Mouse (Mus musculus): ENCODE measurements around the gene Mllt3. TPM values are rescaled to one million over a fixed set of nuclear protein-coding genes. Genes with fewer than 3 reads are reported as not detected.

Gene Mllt3
- total and polyA plus RNA-seq, 2 experiments from 2014 or later = 5.1 to 13.5 TPM

DNA sequence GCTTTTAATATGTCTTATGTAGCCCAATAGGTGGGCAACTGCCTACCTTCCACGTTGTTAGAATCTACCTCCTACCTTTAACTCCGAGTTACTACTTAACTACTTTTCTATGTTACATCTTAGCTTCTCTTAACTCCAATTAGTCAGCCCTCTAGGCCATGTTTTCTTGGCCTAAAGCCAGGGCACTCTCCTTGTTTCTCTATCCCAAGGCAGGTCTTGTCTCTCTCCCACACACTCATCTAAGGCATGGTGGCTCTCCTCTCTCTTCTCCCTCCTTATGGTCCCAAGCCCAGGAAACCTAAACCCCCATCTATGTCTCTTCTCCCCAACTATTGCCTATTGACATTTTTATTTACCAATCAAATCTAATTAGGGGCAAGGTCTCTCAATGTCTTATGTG lies 273.5 kb downstream of the Mllt3 start:
- WGBS = 83% methylated on average over 2 of the region's 2 CpGs
- no peak for ATAC-seq (ENCODE audit: insufficient read depth, low read depth)
- DNase-seq (ENCODE audit: low spot score) = no peak
- TF ChIP-seq EP300 (IDR thresholded peaks at IDR 0.05; ENCODE audit: low read depth) (no peak), CTCF (IDR thresholded peaks at IDR 0.05; ENCODE audit: low read depth) (no peak)
- Histone ChIP-seq H3K27me3 (ENCODE audit: control insufficient read depth, insufficient read depth, low read length) (no peaks in the 10 kb centered on the region), H3K4me2 (ENCODE audit: low read depth, low read length) (no peak overlapping the region), H3K9me3 (replicated peaks; ENCODE audit: control insufficient read depth, low read length) (no peaks in the 10 kb centered on the region), H3K9ac (replicated peaks; ENCODE audit: low read depth, low read length) (no peak overlapping the region), H3K4me1 (ENCODE audit: control insufficient read depth, insufficient read depth) (no peaks in the 10 kb centered on the region), H3K4me3 (ENCODE audit: low read depth, low read length) (no peak overlapping the region), H3K27ac (ENCODE audit: low read depth) (no peak overlapping the region), H3K36me3 (replicated peaks; ENCODE audit: control insufficient read depth, insufficient read depth, low read length) (no peaks in the 10 kb centered on the region)

DNA sequence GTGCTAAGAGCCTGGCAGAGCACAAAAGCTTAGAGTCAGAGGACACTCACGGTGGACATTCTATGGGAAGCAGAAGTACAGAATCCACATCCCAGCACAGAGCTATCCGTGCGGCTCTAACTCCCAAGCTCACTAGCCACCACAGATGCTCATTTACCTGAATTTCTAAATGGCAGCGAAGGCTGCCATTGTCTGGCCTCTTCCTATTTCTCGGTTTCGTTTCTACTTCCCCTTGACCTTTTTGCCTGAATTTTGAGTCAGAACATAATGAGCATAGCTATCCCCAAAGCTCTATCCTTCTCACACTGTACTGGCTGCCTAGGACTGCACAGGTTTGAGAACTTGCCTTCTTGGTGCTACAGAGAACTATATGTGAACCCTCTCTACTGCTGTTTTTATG lies 274.1 kb downstream of the Mllt3 start:
- H3K9ac ChIP-seq (replicated peaks; ENCODE audit: low read depth, low read length) = no peak overlapping the region
- no peak overlapping the region for H3K4me3 ChIP-seq (ENCODE audit: low read depth, low read length)
- H3K27ac ChIP-seq (ENCODE audit: low read depth) = no peak overlapping the region
- no peaks in the 10 kb centered on the region for H3K9me3 ChIP-seq (replicated peaks; ENCODE audit: control insufficient read depth, low read length)
- DNase-seq (ENCODE audit: low spot score) (no peak), ATAC-seq (ENCODE audit: insufficient read depth, low read depth) (no peak)
- H3K4me2 ChIP-seq (ENCODE audit: low read depth, low read length) = no peak overlapping the region
- H3K36me3 ChIP-seq (replicated peaks; ENCODE audit: control insufficient read depth, insufficient read depth, low read length) = no peaks in the 10 kb centered on the region
- H3K27me3 ChIP-seq (ENCODE audit: control insufficient read depth, insufficient read depth, low read length) = no peaks in the 10 kb centered on the region
- H3K4me1 ChIP-seq (ENCODE audit: control insufficient read depth, insufficient read depth) = no peaks in the 10 kb centered on the region
- TF ChIP-seq CTCF (IDR thresholded peaks at IDR 0.05; ENCODE audit: low read depth) (no peak), EP300 (IDR thresholded peaks at IDR 0.05; ENCODE audit: low read depth) (no peak)
- 93% methylated on average over 6 of the region's 6 CpGs for WGBS

DNA sequence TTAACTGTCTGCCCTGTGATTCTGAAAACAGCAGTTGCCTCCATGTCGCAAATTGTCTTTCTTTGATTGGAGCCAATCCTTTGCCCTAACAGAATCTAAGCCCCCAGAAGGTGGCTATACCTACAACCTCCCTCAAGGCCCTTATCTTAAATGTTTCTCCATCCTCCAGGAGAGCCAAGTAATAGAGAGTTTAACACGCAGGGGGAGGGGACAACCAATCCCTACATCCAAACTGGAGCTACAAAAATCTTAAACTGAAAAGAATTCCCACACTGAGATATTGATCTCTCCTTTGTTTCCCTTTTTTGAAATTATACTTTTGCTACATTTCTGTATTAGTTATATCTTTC lies 281.7 kb downstream of the Mllt3 start:
- Histone ChIP-seq H3K36me3 (replicated peaks; ENCODE audit: control insufficient read depth, insufficient read depth, low read length) (no peaks in the 10 kb centered on the region), H3K9me3 (replicated peaks; ENCODE audit: control insufficient read depth, low read length) (no peaks in the 10 kb centered on the region), H3K4me3 (ENCODE audit: low read depth, low read length) (no peak overlapping the region), H3K27ac (ENCODE audit: low read depth) (no peak overlapping the region), H3K27me3 (ENCODE audit: control insufficient read depth, insufficient read depth, low read length) (no peaks in the 10 kb centered on the region), H3K4me2 (ENCODE audit: low read depth, low read length) (no peak overlapping the region), H3K4me1 (ENCODE audit: control insufficient read depth, insufficient read depth) (no peaks in the 10 kb centered on the region), H3K9ac (replicated peaks; ENCODE audit: low read depth, low read length) (no peak overlapping the region)
- 87% methylated on average over 2 of the region's 2 CpGs for WGBS
- DNase-seq (ENCODE audit: low spot score) (no peak), ATAC-seq (ENCODE audit: insufficient read depth, low read depth) (no peak)
- TF ChIP-seq CTCF (IDR thresholded peaks at IDR 0.05; ENCODE audit: low read depth) = no peak
- TF ChIP-seq EP300 (IDR thresholded peaks at IDR 0.05; ENCODE audit: low read depth) = no peak

DNA sequence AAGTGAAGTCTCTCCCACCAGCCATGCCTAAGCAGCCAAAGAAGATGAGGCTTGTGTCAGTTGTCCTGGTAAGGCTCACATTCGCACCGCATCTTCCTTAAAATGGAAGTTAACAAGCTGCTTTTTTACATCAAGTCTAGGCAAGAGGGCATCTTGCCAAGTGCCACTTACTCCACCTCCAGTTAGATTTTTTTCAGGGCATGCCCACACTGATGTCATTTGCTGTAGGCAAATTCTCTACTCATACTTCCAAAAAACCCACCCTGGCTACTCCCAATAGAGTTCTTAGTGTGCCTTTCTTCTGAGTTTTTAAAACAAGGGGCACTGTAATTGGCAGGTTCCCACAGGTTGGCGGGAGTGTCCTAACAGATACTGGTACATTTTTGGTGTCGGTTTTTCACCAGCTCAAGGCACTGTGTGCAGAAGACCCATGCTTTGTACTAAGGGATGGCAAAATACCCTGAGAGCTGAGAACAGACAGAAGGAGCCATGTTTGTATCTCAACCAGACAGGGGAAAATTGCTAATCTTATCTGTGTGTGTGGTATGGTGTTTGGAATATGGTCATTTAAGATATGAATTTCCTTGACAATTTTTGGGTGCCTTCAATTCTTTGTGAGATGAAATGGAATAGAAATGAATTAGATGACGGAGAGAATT lies 282.2 kb downstream of the Mllt3 start:
- TF ChIP-seq EP300 (IDR thresholded peaks at IDR 0.05; ENCODE audit: low read depth) = no peak
- no peak for TF ChIP-seq CTCF (IDR thresholded peaks at IDR 0.05; ENCODE audit: low read depth)
- DNase-seq (ENCODE audit: low spot score) = no peak
- H3K4me1 ChIP-seq (ENCODE audit: control insufficient read depth, insufficient read depth) = no peaks in the 10 kb centered on the region
- 83% methylated on average over 5 of the region's 5 CpGs for WGBS
- H3K27ac ChIP-seq (ENCODE audit: low read depth) = no peak overlapping the region
- ATAC-seq (ENCODE audit: insufficient read depth, low read depth) = no peak
- no peaks in the 10 kb centered on the region for H3K36me3 ChIP-seq (replicated peaks; ENCODE audit: control insufficient read depth, insufficient read depth, low read length)
- no peak overlapping the region for H3K4me3 ChIP-seq (ENCODE audit: low read depth, low read length)
- H3K9me3 ChIP-seq (replicated peaks; ENCODE audit: control insufficient read depth, low read length) = no peaks in the 10 kb centered on the region
- H3K27me3 ChIP-seq (ENCODE audit: control insufficient read depth, insufficient read depth, low read length) = no peaks in the 10 kb centered on the region
- H3K4me2 ChIP-seq (ENCODE audit: low read depth, low read length) = no peak overlapping the region
- H3K9ac ChIP-seq (replicated peaks; ENCODE audit: low read depth, low read length) = no peak overlapping the region

DNA sequence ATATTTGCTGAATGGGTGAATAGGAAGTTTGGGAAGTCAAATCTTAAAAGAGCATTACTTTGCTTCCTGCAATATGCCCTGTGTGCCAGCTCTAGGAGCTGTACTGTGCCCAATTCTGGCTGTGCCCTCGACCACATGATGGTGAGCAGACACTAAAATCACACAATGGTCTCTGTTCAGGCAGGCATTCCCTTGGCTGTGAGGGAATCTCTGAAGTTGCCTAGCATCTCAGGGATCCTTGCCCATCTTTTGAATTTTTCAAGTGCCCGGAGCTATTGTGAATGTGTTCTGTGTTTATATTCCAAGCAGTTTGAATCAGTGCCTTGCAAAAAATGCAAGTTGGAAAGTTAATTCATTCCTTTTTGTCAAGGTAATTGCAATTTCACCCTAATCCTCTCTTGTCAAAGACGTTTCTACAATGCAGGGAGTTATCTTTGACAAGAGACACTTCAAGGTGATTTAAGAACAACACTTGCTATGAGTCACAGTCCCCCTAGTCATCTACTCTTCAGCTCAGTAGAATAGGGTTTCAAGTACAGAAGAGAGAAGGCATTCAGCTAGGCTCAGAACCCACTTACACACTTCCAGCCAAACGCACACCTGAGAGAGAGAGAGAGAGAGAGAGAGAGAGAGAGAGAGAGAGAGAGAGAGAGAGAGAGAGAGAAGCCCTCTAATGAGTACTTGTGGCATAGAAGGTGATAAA lies 283.5 kb downstream of the Mllt3 start:
- Histone ChIP-seq H3K9me3 (replicated peaks; ENCODE audit: control insufficient read depth, low read length) (no peaks in the 10 kb centered on the region), H3K4me2 (ENCODE audit: low read depth, low read length) (no peak overlapping the region), H3K9ac (replicated peaks; ENCODE audit: low read depth, low read length) (no peak overlapping the region), H3K4me1 (ENCODE audit: control insufficient read depth, insufficient read depth) (no peaks in the 10 kb centered on the region), H3K4me3 (ENCODE audit: low read depth, low read length) (no peak overlapping the region), H3K27me3 (ENCODE audit: control insufficient read depth, insufficient read depth, low read length) (no peaks in the 10 kb centered on the region), H3K36me3 (replicated peaks; ENCODE audit: control insufficient read depth, insufficient read depth, low read length) (no peaks in the 10 kb centered on the region), H3K27ac (ENCODE audit: low read depth) (no peak overlapping the region)
- WGBS = 42% methylated on average over 4 of the region's 4 CpGs
- TF ChIP-seq CTCF (IDR thresholded peaks at IDR 0.05; ENCODE audit: low read depth) = no peak
- no peak for TF ChIP-seq EP300 (IDR thresholded peaks at IDR 0.05; ENCODE audit: low read depth)
- DNase-seq (ENCODE audit: low spot score) (no peak), ATAC-seq (ENCODE audit: insufficient read depth, low read depth) (no peak)

Data from heart, postnatal 0 days (tissue).